Mouse (Mus musculus) kidney, adult 2 months (tissue): ENCODE results near the gene Ogfod1. TPM values are rescaled to one million over a fixed set of nuclear protein-coding genes. Genes with fewer than 3 reads are reported as not detected.

ENCODE experiments used
- DNase-seq: peaks from one replicate; pipeline ENCODE4 v3.0.0; 2021
- H3K27ac ChIP-seq: fragments of 200-500 bp; 2 replicates; pipeline ENCODE4 v1.5.1; 2012; ENCODE audit warnings: low read depth, low read length, control low read depth, inconsistent platforms; ENCODE audit not compliant: insufficient read depth
- H3K27me3 ChIP-seq: fragments of 200-500 bp; replicated peaks from 2 replicates; pipeline ENCODE4 v1.6.1; 2012; ENCODE audit warnings: mild to moderate bottlenecking, moderate library complexity, low read length, inconsistent platforms; ENCODE audit not compliant: control insufficient read depth, insufficient read depth
- H3K36me3 ChIP-seq: fragments of 200-500 bp; 2 replicates; pipeline ENCODE4 v1.6.1; 2012; ENCODE audit warnings: mild to moderate bottlenecking, moderate library complexity, low read length, inconsistent platforms; ENCODE audit not compliant: control insufficient read depth, insufficient read depth
- H3K4me1 ChIP-seq: fragments of 200-500 bp; 2 replicates; pipeline ENCODE4 v1.6.1; 2011; ENCODE audit warnings: low read length; ENCODE audit not compliant: control insufficient read depth, insufficient read depth
- H3K4me3 ChIP-seq: fragments of 200-500 bp; 2 replicates; pipeline ENCODE4 v1.5.1; 2011; ENCODE audit warnings: mild to moderate bottlenecking, low read depth, low read length, control low read depth; ENCODE audit not compliant: insufficient read depth
- CTCF ChIP-seq: fragments of 200-500 bp; conservative IDR thresholded peaks from 2 replicates; pipeline ENCODE4 v1.5.1; 2011; ENCODE audit warnings: low read depth, mild to moderate bottlenecking, control low read depth, low read length, moderate library complexity, mixed read lengths; ENCODE audit not compliant: insufficient read depth, insufficient read length
- POLR2A ChIP-seq: fragments of 200-500 bp; IDR thresholded peaks from one replicate; pipeline ENCODE4 v1.6.1; 2011; ENCODE audit warnings: low read depth, low read length, control low read depth
- WGBS: fragments of 180-500 bp; shearing (Covaris S2); methylation state at CpG from one replicate; pipeline ENCODE4 v1.1.7; 2018; 5-methylcytosine and 5-hydroxymethylcytosine counted together
- polyA plus RNA-seq: library from polyadenylated mRNA; depleted of rRNA; stranded (reverse); fragments of >200 nt; gene quantifications from 2 replicates; pipeline ENCODE4 v1.2.3, GENCODE M21; 2012; rRNA removed

The Ogfod1 gene
- polyA plus RNA-seq = 6.6 and 8.7 TPM in 2 replicates

GRCm38 (mm10) chr8:94036944-94037524 lies at the start of gene Ogfod1, which contains the start of gene Nudt21:
Ogfod1 (plus strand) TSS chr8:94037198.
Nudt21 (minus strand) TSS chr8:94037031.
- peak within 1 kb of the TSS; percentile 98 for H3K4me3 ChIP-seq
- no peaks in the 10 kb centered on the region for H3K27me3 ChIP-seq
- H3K4me1 ChIP-seq = peaks cover 5% of the 10 kb centered on the region; the same call in 1 of the 2 replicates
- under 1% methylated on average over 40 of the region's 41 CpGs for WGBS
- no peak for TF ChIP-seq POLR2A
- H3K36me3 ChIP-seq = no peaks in the 10 kb centered on the region
- 0 out of 2 replicates have a peak within 1 kb of the TSS, but pooled peaks have one; percentile 55 for H3K27ac ChIP-seq
- peak; percentile 98 for DNase-seq

- Histone ChIP-seq H3K4me3 (no peak overlapping the region), H3K27me3 (no peaks in the 10 kb centered on the region), H3K36me3 (peaks cover 1% of the 10 kb centered on the region), H3K27ac (no peak overlapping the region), H3K4me1 (no peaks in the 10 kb centered on the region)
- 91% methylated on average over 4 of the region's 4 CpGs for WGBS
- no peak for DNase-seq
- TF ChIP-seq CTCF (no peak), POLR2A (no peak)
Measured at GRCm38 (mm10) chr8:93989739-93990138, 47.3 kb upstream of the Ogfod1 start.

GRCm38 (mm10) chr8:93998961-93999360 lies 38.0 kb upstream of the Ogfod1 start:
- whole genome bisulfite sequencing = 98% methylated on average over 2 of the region's 2 CpGs
- H3K4me3 ChIP-seq = no peak overlapping the region

GRCm38 (mm10) chr8:94004139-94004538 lies 32.9 kb upstream of the Ogfod1 start:
- Histone ChIP-seq H3K27ac (no peak overlapping the region), H3K27me3 (no peaks in the 10 kb centered on the region), H3K4me3 (no peak overlapping the region), H3K4me1 (peaks cover 9% of the 10 kb centered on the region), H3K36me3 (no peaks in the 10 kb centered on the region; the same call in none of the 2 replicates)
- WGBS = 87% methylated on average over 9 of the region's 9 CpGs
- TF ChIP-seq CTCF (no peak), POLR2A (no peak)
- DNase-seq = no peak

More at GRCm38 (mm10) chr8:93998961-93999360, 38.0 kb upstream of the Ogfod1 start:
- no peak for DNase-seq
- Histone ChIP-seq H3K36me3 (peaks cover 3% of the 10 kb centered on the region), H3K27ac (no peak overlapping the region), H3K4me1 (no peaks in the 10 kb centered on the region), H3K27me3 (no peaks in the 10 kb centered on the region)
- TF ChIP-seq CTCF (no peak), POLR2A (no peak)

- no peaks in the 10 kb centered on the region for H3K27me3 ChIP-seq
- DNase-seq = no peak
- WGBS = 49% methylated on average over 15 of the region's 15 CpGs
- no peak for TF ChIP-seq POLR2A
- no peak for TF ChIP-seq CTCF
- H3K27ac ChIP-seq = no peak overlapping the region
- H3K36me3 ChIP-seq = no peaks in the 10 kb centered on the region
- H3K4me3 ChIP-seq = no peak overlapping the region
- peaks cover 28% of the 10 kb centered on the region for H3K4me1 ChIP-seq
Measured at GRCm38 (mm10) chr8:94009243-94009845, 27.7 kb upstream of the Ogfod1 start.

GRCm38 (mm10) chr8:94010101-94010705 lies 26.8 kb upstream of the Ogfod1 start:
- Histone ChIP-seq H3K4me3 (no peak overlapping the region), H3K36me3 (no peaks in the 10 kb centered on the region), H3K4me1 (peaks cover 28% of the 10 kb centered on the region), H3K27me3 (no peaks in the 10 kb centered on the region), H3K27ac (peak overlapping the region; percentile 83)
- TF ChIP-seq CTCF (no peak), POLR2A (no peak)
- WGBS = 64% methylated on average over 2 of the region's 2 CpGs
- DNase-seq = no peak

GRCm38 (mm10) chr8:94011076-94012012 lies 25.7 kb upstream of the Ogfod1 start:
- peak overlapping the region; percentile 90 for H3K27ac ChIP-seq
- H3K36me3 ChIP-seq = no peaks in the 10 kb centered on the region

More at GRCm38 (mm10) chr8:94011076-94012012, 25.7 kb upstream of the Ogfod1 start:
- TF ChIP-seq POLR2A (no peak), CTCF (no peak)
- 2% methylated on average over 48 of the region's 48 CpGs for WGBS
- Histone ChIP-seq H3K27me3 (no peaks in the 10 kb centered on the region), H3K4me1 (peaks cover 28% of the 10 kb centered on the region), H3K4me3 (peak overlapping the region; percentile 96)
- peak; percentile 51 for DNase-seq
